Mouse (Mus musculus): Measurements from ENCODE around the gene Zswim7. TPM values are rescaled to one million over a fixed set of nuclear protein-coding genes. Genes with fewer than 3 reads are reported as not detected.
"Not testable (repeated sequence)": the region's sequence is repeated elsewhere in the genome, so short reads cannot be mapped to it uniquely, and the experiment has no call there.

The Zswim7 gene
- total RNA-seq (2021), result 10 to 100 TPM; 11.6 to 13.1 TPM

- DNase-seq, result peak; percentile 96
Observed at GRCm38 (mm10) chr11:62280675-62281600, at the start of gene Zswim7, which contains the start of gene Ttc19. Gene Zswim7 (minus strand): TSS chr11:62281375. Gene Ttc19 (plus strand): TSS chr11:62281473.

- DNase-seq, result no peak
Observed at GRCm38 (mm10) chr11:62323659-62324058, 42.5 kb upstream of the Zswim7 start.

GRCm38 (mm10) chr11:62320097-62320496 lies 38.9 kb upstream of the Zswim7 start:
- DNase-seq, result no peak

GRCm38 (mm10) chr11:62317746-62318145 lies 36.6 kb upstream of the Zswim7 start:
- no peak for DNase-seq

DNA sequence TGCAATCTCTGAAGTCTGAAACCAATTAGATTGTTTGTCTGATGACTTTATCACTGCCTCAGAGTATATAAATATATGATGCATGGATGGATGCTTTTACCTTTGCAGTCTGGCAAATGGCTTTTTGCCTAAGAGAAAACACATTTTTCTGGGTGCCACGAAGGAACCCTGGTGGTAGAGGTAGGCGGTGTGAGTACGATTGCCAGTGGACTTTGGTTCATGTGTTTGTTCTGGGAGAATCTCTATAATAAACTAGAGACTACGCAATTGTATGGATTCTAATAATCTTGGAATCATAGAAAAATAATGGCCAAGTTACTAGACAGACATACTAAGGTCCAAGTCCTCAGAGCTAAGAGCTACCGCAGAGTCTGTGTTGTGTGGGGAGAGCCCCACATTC lies 33.8 kb upstream of the Zswim7 start:
- no peak for DNase-seq

DNA sequence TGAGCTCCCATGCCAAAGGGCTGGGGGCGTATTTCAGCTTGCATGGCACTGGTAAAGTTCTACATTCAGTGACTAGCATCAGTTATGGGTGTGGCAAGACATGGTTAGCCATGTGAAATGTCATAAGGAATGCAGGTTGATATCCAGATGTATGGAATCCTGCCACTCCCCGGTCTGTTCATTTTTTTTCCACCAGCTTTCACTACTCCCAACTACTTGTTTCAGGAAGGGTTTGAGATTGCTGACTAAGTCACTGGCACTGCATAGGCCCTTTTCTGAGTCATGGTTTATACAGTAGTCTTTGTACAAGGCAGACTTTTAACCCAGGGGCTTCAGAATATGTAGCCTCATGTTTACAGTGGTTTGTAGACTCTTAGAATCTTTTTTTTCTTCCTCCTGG lies 28.1 kb upstream of the Zswim7 start:
- DNase-seq, result no peak

GRCm38 (mm10) chr11:62305866-62306265 lies 24.7 kb upstream of the Zswim7 start:
- no peak for DNase-seq

DNA sequence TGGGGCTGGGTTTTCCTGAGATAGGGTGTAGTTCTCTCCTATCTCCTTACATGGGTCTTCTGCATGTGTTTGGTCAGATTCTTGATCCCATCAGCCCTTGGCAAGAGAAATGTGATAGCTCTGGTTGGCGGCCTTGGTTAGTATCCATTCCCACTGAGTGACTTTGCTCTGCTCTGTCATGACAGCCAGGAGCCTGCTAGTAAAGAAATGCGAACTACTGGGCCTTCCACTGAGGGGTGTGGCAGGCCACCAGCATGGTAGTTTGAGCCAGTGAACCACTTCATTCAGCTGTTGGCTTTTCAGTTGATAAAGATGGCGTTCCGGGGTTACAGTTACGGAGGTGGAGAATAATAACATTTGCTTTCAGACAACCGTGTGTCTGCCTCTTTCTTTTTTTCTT lies 17.7 kb upstream of the Zswim7 start:
- no peak for DNase-seq

DNA sequence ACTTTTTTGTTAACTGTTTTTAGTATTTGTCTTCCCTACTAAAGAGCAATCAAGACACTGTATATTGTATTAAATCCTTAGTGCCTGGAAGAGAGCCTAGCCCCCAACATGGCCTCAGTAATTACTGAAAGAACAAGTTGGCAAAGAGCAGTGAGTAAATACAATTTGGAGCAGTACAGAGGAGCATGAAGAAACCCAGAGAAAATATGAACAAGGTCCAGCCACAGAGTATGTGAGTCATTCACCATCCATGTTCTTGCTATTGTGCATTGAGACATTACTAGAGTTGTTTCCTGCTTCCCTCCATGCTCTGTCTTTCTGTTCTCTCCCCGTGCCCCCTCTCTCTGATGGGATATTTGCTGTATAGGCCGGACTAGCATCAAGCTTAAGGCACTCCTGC lies 12.9 kb upstream of the Zswim7 start:
- no peak for DNase-seq

DNA sequence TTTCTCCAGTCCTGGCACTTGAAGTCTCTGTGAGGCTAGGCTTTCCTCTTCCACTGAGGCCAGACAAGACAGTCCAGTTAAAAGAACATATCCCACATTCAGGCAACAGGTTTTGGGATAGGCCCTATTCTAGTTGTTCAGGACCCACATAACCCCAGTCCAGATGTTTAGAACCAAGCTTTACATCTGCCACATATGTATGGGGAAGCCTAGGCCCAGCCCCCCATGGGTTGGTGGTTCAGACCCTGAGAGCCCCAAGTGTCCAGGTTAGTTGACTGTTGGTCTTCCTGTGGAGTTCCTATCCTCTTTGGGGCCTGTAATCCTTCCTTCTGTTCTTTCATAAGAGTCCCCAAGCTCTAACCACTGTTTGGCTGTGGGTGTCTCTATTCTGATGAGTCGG lies 6.5 kb upstream of the Zswim7 start:
- DNase-seq, result no peak

DNA sequence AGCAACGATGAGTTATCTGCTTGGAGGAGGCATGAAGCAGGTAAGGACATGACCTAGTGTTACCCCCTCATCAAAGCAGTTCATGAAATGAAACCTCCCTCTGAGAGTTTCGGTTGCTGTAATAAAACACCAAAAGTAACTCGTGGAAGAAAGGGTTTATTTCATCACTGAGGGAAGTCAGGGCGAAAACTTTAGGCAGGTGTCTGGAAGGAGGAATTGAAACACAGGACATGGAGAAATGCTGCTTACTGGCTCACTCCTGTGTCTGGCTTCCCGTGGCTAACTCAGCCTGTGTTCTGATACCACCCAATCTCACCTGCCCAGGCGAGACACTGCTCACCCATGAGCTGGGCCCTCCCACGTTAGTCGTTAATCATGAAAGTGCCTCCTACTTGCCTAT lies 3.8 kb upstream of the Zswim7 start:
- no peak for DNase-seq

DNA sequence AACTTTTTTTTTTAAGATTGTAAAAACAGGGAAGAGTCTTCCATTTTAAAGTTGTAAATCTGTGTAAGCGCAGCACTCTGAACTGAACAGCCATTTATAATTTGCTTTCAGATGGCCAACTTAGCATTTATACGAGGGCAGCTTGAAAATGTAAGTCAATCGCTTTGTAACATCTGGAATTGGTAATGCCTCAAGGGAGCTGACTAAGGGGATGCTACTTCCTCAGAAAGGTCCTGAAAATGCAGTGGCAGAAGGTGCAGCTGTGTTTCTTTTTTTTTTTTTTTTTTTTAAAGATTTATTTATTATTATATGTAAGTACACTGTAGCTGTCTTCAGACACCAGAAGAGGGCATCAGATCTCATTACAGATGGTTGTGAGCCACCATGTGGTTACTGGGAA lies 2.8 kb upstream of the Zswim7 start:
- not testable (repeated sequence) for DNase-seq

- peak; percentile 77 for DNase-seq
Observed at GRCm38 (mm10) chr11:62281601-62281997, 424 bp upstream of the Zswim7 start.

- peak; percentile 82 for DNase-seq
Observed at GRCm38 (mm10) chr11:62278027-62278426, 3.1 kb downstream of the Zswim7 start.

DNA sequence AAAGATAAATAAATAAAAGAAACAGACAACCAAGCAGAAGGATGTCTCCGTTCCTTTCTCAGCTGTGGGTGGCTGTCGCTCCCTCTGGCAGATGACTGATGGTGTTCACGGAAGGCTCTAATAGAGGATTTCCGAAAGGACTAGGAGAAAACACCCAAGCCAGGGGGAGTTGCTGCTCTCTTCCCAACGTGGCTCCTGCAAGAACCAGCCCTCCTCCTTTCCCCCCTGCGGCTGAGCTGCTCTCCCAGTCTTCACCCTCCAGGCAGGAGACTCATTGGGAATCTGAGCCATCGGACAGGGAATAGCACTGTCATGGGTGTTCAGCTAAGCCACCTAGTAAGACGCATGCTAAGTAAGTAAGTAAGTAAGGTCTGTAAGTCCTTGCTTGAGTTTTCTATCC lies 4.1 kb downstream of the Zswim7 start:
- DNase-seq, result no peak

DNA sequence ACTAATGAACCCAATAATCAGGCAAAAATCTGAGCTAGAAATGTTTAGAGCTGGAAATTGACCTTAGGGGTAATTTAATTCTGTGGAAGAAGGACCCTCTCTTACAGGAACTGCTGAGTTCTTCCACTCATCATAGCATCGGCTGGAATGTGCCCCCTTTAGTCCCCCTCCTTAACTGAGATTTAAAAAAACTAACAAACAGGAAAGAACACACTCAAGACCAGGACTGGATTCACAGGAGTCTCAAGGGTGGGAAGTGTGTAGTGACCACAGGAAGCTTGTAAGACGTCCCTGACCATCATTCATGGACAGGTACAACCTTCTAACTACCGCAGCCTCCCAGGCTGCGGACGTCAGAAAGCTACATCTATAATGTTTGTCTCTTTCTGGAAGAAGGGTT lies 10.3 kb downstream of the Zswim7 start:
- DNase-seq, result no peak

GRCm38 (mm10) chr11:62269097-62269496 lies 12.1 kb downstream of the Zswim7 start:
- DNase-seq, result no peak

- no peak for DNase-seq
Observed at GRCm38 (mm10) chr11:62268381-62268780, 12.8 kb downstream of the Zswim7 start.

DNA sequence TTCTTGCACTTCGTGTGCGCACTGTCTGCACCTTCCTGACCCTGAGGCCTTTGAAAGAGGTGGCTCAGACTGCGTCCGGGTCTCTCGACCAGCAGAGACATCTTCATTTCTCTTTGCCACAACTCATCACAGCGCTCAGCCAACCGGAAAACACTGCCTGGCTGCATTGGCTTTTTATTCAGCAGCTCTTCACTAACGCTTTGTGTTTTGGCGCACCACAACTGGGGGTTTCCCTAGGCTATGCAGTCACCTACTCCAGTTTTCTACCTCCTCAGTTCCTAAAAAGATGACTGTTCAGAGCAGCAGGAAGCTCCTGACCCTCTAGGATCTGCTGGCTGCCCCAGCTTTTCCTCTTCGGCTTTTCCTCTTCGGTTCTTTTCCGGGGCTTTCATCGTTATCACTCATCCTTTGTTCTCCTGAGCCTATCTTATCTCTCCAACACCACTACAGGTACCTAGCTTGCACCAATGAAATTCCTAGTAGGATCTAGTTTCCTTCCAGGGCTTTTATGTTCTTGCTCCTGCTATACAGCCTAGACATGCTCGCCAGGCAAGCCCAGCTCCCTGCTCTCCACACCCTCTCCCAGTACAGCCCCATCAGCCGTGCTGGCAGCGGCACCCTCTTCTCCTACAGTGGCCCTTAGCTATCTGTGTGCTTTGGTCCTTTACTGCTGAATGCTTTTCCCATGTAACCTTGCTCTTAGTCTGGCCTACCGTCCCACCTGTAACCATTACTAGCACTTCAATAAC lies 14.5 kb downstream of the Zswim7 start:
- DNase-seq, result no peak

GRCm38 (mm10) chr11:62265642-62266041 lies 15.5 kb downstream of the Zswim7 start:
- no peak for DNase-seq

GRCm38 (mm10) chr11:62264018-62264417 lies 17.2 kb downstream of the Zswim7 start:
- DNase-seq, result no peak

DNA sequence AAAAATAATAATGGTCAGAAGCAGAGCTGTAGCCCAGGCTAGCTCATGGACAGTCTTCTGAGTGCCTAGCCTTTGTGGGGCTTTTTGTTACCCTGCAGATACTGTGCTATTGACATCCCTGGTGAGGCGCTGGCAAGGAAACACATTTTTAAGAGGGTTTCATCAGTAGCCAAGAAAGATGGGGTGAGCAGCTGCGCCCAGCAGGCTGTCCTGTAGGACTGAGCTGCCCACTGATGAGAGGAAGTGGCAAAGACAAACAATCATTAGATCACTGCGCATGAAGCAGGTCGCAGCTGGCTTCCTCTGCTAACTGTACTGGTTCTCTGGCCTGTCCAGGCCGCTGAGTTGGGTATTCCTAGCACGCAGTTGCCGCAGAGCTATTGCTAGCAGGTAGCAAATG lies 17.6 kb downstream of the Zswim7 start:
- no peak for DNase-seq

GRCm38 (mm10) chr11:62259214-62259613 lies 22.0 kb downstream of the Zswim7 start:
- no peak for DNase-seq

DNA sequence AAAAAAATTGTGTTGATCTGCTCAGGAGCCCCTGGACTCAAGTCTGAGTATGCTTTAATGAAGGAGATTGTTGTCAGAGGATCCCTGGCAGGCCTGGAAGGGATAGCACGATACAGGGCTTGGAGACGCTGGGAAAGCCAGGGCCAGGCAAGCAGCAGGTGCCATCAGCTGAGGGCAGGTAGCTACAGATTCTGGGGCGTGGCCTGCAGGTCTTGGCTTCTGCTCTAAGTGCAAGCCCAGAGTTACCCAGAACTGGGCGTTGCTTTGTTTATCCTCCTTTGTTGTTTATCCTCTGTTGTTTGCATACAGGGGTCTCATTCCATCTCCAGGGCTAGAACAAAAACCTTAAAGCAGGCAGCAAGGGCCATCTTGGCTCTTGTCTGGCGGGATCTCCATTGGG lies 27.8 kb downstream of the Zswim7 start:
- no peak for DNase-seq

All from heart, postnatal 4 days (tissue).